Mouse (Mus musculus) lung, adult 2 months (tissue): ENCODE measurements around the gene Supt3.

Experiments
- CTCF ChIP-seq: fragments of 200-500 bp; IDR thresholded peaks from 2 replicates; pipeline ENCODE4 v1.5.1; 2011; ENCODE audit warnings: mild to moderate bottlenecking, low read length, control low read depth; ENCODE audit not compliant: insufficient read depth
- POLR2A ChIP-seq: fragments of 200-500 bp; IDR thresholded peaks from 2 replicates; pipeline ENCODE4 v1.6.1; 2011; ENCODE audit warnings: low read depth, mild to moderate bottlenecking, control low read depth, low read length, borderline replicate concordance; ENCODE audit errors: extremely low read depth

DNA sequence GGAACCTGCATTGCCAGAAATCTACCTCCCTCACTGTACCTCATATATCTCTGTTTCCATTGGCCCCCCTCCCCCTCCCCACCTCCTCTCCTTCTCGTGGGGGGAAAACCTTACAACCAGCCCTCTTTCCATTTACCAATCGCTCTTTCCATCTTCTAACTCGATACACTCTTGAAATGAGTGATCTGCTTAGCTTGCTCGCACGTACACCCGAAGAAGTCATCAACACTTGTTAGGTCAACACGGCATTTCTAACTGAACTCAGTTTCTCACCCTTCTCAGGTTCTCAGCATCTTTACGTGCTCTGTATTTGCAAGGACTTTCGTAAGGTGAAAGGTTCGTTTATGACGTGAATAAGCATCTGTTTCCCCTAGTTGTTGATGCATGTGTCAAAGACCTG, 10.6 kb upstream of the Supt3 start:
- no peak for TF ChIP-seq CTCF
- TF ChIP-seq POLR2A: no peak
